Mouse (Mus musculus): ENCODE results near the gene Stx19.
A peak's percentile ranks its signal among the peaks of the same experiment; 100 is the strongest.

The Stx19 gene

DNA sequence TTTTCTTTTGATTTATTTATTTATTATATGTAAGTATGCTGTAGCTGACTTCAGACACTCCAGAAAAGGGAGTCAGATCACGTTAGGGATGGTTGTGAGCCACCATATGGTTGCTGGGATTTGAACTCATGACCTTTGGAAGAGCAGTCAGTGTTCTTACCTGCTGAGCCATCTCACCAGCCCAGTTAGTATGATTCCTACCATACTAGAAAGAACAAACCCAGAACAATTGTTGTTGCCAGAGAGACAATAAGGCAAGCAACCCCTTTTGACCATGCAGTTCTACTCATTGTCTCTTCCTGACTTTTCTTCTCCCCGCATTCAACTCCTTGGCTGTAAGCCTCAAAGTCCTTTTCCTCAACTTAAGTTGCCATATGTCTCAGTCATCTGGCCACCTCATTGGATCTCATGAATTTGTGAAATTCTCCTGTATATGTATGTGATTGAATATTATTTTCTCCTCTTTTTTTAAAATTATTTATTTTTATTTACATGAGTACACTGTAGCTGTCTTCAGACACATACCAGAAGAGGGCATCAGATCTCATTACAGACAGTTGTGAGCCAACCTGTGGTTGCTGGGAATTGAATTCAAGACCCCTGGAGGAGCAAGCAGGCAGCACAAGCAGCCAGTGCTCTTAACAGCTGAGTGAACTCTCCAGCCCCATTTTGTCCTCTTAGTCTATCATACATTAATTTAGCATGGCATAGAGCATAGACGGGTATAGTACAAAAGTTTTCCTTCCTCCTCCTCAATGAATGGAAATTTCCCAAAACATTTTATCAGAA is 38.2 kb downstream of the Stx19 start:
- DNase-seq, result no peak

DNA sequence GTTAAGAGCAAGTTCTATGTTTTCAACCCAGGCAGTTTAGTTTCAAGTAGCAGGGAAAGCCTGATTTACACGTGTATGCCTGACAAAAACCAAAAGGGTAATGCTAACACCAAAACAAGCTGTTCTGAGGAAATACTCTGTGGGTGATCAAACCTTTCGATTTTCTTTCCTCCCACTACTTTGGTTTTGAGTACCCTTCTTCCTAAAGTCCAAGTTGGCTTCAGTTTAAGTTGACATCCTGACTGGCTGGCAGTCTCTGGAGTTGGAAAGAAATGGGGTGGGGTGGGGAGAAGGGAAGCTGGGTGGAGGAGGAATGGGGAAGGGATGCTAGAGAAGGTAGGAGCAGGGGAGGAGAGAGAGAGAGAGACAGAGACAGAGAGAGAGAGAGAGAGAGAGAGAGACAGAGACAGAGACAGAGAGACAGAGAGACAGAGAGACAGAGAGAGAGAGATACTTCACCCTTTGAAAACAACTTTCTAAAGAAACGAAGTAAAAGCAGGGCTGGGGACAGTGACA is 39.2 kb downstream of the Stx19 start:
- DNase-seq, result no peak

DNA sequence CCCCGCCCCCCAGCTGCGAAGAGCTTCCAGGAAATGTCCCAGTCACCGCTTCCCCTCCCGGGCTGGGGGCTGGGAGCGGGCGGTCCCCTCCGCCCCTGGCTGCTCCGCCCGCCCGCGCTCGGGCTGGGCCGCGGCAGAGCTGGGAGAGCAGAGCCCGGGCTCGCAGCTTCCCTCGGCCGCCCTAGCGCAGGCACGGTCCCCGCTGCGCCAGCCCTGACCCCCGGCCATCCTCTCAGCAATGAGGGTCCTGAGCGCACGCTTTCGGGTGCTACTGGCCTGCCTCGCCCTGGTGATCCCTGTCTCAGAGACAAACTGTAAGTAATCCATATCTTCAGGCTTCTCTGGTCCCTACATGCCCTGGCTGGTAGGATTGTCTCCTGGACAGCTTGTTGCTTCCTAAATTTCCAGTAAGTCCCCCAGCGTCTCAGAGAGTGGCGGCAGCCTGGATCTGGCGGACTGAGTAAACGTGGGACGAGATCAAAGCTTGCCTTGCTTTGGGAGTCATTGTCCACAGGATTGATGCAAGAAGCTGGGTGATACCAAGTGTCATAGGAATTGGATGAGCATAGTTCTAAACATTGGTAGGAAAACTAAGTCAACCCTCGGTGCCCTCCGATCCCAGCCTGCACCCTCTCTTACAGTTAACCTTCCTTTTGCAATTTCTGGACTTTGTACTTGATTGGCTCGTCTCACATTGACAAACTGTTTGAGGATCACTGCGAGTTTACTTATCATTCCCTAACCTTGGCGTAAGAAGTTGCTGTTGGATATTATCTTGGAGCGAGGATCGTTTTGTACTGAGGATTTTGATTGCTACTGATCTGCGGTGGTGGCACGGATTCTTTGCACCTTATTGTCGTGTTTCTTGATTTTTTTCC is 40.0 kb downstream of the Stx19 start, which contains the start of gene Pros1:
Pros1 (plus strand) TSS at position 117 of the 878 bp plus-strand sequence.
- DNase-seq, result peak; percentile 30 to 38

DNA sequence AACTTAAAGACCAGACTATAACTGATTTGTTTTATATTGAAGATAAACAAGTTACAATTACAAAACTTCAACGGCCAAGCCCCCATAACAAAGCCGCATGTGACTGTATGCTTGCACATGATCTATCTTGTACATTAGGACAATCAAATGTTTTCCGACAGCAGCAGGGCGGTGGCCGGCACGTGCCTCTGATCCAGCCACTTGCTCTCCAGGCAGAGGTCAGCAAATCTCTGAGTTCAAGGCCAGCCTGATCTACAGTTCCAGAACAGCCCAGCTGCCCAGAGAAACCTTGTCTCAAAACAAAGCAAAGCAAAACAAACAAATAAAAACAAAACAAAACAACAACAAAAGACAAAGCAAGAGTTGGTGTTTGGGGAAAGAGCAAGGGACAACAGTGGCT is 40.9 kb downstream of the Stx19 start:
- DNase-seq, result no peak

DNA sequence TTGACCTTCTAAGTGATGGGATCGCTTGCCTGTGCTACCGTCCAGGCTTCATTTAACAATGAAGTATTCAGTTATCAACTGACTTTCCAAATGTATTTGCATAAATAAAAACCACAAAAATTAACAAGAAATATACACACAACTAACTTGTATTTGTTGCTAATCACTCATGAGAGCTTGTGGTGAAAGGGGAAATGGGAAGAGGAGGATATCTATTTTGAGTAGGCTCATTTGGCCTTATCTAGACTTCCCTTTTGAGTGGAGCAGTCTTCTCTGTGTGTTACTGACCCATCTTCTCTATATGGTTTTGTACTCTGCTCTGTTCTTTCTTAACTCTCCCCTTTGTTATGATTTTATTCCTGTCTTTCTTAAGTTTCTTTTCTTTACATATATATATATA is 41.8 kb downstream of the Stx19 start:
- no peak for DNase-seq

DNA sequence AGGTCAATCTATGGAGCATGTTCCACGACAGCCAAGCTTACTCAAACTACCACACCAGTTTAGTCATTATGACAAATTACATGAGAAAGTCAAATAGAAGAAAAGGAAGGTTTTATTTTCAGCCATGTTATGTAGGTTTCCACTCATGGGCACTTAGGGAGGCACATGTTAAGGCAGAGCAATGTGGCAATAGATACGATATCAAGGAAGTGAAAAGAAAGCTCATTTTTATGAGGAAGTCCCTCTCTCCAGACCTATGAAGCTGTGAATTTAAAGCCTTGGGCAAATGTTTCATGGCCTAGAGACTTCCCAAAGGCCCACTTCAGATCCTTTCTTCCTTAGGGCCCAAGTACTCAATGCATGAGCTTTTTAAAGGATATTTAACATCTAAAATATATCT is 43.0 kb downstream of the Stx19 start:
- no peak for DNase-seq

DNA sequence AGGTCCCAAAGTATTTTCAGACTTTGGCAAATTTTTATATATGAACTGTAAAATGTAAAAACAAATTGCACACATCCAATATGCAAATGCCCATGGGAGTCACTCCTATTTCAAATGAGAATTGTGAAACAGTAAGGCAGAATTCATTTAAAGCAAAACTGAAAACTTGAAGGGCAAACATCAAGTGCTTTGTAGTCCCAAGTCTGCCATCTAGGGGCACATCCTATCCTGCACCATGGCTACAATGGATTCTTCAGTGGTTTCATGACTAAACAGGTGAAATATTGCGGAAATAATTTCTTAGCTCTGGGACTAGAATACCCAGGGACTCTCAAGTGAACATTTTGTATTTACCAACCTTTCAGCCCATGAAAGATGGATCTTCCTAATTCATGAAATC is 43.5 kb downstream of the Stx19 start:
- DNase-seq, result no peak

DNA sequence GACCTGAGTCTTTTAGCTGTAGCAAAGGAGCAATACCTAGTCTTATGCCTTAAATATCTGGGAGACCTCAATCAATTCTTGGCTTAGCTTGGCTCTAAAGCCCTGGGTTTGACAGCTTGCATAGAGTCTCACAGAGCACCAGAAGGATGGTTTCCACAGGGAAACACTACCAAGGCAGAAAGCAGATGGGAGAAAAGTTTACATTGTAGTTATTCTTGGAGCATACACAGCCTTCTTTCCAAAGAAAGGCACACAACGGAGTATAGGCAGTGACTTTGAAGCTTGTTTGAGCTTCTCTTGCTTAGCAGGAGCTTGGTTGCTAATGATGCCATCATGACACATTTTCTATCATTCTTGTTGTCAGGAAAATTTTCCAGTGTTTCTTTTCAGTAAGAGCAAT is 45.7 kb downstream of the Stx19 start:
- DNase-seq, result no peak

DNA sequence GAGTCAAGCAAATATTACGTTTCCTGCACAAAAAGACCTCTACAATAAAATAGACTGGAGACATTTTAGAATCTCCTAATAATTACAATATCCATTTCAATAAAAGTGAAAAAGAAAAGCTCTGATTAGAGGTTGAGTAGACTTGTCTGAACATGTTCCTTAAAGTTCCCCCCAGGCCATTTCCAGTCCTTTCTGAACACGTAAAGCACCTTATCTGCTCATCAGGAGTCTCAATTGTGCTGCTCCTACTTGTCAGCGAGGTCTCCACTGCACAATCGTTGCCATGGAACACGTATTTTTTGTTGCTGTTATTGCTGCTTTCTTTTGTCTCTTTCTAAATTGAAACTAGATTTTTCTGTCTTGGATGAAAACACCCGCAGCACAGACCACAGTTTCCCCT is 47.0 kb downstream of the Stx19 start:
- DNase-seq, result no peak

DNA sequence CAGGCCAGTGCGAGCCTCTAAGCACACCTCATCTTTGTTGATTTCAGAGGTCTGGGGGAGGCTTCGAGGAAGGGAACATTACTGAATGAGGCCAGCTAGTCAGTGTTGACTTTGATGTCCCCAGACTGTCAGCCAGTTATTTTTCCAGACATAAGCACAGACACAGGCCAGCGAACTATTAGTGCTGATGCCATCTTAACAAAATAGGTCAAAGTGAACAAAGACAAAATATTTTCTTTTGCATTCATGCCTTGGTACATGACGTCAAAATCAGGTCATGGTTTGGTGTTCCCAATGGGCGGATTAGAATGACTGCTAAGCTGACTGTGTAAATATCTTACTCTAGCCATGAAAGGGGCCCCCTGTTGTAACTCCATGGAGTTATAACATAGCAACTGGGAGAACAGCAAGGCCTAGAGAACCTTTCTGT is 58.2 kb downstream of the Stx19 start:
- no peak for DNase-seq

DNA sequence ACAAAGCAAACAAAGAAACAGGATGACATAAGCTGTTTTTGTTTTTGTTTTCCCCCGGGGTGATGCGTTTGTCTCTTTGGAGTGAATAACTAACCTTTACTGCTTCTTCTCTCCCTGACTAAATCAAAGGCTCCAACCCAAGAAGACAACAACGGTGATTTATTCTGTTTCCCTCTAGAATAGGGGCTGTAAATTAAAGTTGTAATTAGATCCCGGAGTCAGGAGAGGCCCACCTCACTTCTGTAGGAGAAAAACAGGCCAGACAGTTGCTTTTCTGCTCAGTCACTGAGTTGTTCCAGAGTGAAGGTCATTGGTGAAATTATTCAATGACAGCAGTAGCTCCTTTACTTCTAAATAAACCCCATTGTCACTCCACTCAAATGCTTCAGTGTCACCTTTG is 58.7 kb downstream of the Stx19 start:
- no peak for DNase-seq

Measured in cerebellum, adult 18-20 months (tissue).